Mouse (Mus musculus): ENCODE data around the gene Hfe.
"Not testable (repeated sequence)": the region's sequence is repeated elsewhere in the genome, so short reads cannot be mapped to it uniquely, and the experiment has no call there.

Hfe gene

DNA sequence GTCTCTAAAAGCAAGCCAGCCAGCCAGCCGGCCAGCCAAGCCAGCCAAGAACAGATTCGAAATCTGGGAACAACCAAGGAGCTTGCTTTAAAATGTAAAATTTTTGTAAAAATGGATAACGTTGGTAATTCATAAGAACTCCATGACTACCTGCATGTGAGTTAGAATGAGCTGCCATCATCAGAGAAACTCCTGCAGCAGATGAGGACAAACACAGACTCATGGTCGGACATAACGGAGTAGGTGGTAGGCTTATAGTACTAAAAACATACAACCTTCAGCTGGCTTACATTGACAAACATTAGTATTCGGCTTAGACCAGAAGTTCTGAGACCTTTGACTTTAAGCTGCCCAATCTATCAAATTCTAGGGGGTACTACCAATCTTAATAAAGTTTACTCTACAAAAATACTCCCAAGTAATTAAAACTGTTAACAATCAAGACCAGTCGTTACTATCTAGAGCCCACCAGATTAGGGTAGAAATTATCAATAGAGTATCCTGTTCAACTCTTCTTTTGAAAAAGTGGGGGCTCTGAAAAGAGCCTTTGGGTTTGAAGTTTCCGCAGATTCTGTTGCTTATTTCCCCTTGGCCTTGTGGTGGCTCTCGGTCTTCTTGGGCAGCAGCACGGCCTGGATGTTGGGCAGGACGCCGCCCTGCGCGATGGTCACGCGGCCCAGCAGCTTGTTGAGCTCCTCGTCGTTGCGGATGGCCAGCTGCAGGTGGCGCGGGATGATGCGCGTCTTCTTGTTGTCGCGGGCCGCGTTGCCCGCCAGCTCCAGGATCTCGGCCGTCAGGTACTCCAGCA is 27.5 kb downstream of the Hfe start:
- DNase-seq, result not testable (repeated sequence)

DNA sequence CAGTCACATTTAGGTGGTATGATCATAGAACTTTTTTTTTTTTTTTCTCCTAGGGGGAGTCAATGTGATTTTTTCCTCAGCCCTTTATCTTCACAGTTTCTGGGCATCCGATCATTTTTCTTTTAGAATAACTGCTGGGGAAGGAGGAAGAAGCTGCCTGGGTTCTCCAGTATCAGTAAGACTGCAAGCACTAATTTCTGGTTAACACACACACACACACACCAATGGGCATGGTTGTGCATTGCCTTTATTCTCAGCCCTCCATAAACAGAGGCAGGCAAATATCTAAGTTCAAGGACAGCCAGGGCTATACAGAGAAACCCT is 28.1 kb downstream of the Hfe start:
- DNase-seq, result no peak

DNA sequence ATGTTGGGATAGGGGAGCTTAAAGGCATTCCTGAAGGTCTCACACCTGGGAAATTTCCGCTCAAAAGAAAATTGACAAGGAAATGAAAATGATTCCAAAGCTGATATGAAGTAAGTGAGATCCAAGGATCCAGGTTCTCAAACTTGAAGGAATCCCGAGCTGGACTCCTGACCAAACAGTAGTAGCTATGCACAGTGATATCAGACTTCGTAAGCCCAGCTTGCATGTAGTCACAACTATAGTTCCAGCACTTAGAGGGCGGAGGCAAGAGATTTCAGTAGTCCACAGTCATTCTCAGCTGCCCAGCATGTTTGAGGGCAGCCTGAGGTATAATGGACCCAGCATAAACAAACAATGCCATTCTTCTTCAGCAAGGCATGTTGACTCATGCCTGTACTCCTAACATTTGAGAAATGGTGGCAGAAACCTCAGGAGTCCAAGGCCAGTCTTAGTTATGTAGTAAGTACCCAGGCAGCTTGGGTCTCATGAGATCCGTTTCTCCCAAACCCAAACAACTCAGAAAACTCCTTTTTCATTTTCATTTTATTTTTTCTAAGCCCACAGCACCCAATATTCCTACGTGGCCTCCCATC is 28.6 kb downstream of the Hfe start:
- DNase-seq, result no peak

- no peak for DNase-seq
Measured at GRCm38 (mm10) chr13:23662536-23662935, 48.1 kb downstream of the Hfe start.

DNA sequence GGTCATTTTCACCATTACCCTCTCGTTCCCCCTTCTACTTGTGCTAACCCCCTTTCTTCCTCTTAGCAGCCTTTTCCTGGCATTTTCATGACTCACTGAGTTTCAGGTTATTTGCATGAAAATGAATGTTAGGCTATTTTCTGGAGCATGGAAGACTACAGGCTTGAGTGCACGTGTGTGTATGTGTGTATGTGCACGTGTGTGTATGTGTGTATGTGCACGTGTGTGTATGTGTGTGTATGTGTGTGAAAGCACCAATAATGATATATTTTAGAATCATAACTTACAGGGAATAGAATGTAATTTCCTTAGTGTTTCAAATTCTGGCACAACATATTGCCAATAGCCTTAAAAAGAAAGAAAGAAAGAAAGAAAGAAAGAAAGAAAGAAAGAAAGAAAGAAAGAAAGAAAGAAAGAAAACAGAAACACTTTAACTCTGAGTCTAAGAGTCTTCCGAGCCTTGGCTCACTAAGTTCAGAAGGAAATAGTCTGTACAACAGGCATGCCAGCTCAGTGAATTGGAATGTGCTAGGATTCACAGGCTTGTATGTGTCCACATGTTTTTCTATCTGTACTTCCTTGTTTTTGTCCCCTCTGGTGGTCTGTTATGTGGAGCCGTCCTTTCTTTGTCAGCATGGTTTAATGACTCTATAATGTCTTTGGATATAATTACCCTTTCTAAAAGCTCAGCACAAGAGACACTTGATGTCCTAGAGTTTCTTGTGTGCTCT is 50.9 kb downstream of the Hfe start:
- no peak for DNase-seq

Measured in cerebellum, postnatal 36 days (tissue).